Mouse (Mus musculus) midbrain, embryonic 12.5 days (tissue): ENCODE data around the gene Apom. TPM values are rescaled to one million over a fixed set of nuclear protein-coding genes. Genes with fewer than 3 reads are reported as not detected.

Experiments
- ATAC-seq: fragments of 200-750 bp; cut with Nextera tagmentation; 2 replicates; pipeline ENCODE4 v1.8.0; 2017; ENCODE audit warnings: low read depth, moderate TSS enrichment, moderate library complexity; ENCODE audit not compliant: low FRiP score
- H3K27ac ChIP-seq: fragments of 300-500 bp; sonication (generic); replicated peaks from 2 replicates; pipeline ENCODE4 v1.5.1; 2016; ENCODE audit warnings: mild to moderate bottlenecking
- H3K27me3 ChIP-seq: fragments of 300-500 bp; sonication (generic); 2 replicates; pipeline ENCODE4 v1.6.1; 2016; ENCODE audit warnings: mild to moderate bottlenecking
- H3K36me3 ChIP-seq: fragments of 300-500 bp; sonication (generic); 2 replicates; pipeline ENCODE4 v1.6.1; 2016
- H3K4me1 ChIP-seq: fragments of 300-500 bp; sonication (generic); 2 replicates; pipeline ENCODE4 v1.6.1; 2016
- H3K4me2 ChIP-seq: fragments of 300-500 bp; sonication (generic); replicated peaks from 2 replicates; pipeline ENCODE4 v1.6.1; 2016; ENCODE audit warnings: mild to moderate bottlenecking, moderate library complexity
- H3K4me3 ChIP-seq: fragments of 300-500 bp; sonication (generic); 2 replicates; pipeline ENCODE4 v1.5.1; 2016; ENCODE audit warnings: mild to moderate bottlenecking
- H3K9ac ChIP-seq: fragments of 300-500 bp; sonication (generic); replicated peaks from 2 replicates; pipeline ENCODE4 v1.6.1; 2016; ENCODE audit warnings: mild to moderate bottlenecking, moderate library complexity
- H3K9me3 ChIP-seq: fragments of 300-500 bp; sonication (generic); 2 replicates; pipeline ENCODE4 v1.6.1; 2016; ENCODE audit warnings: mild to moderate bottlenecking
- whole genome bisulfite sequencing: fragments of 180-500 bp; shearing (Covaris S2); methylation state at CpG from one replicate; pipeline ENCODE4 v1.1.7; 2016; 5-methylcytosine and 5-hydroxymethylcytosine counted together
- polyA plus RNA-seq: library from polyadenylated mRNA; unstranded; fragments of >200 nt; fragmentation: Nextera tagmentation; extraction: Ambion mirVana; gene quantifications from 2 replicates; pipeline ENCODE4 v1.2.1, GENCODE M21; 2016

Apom gene
- polyA plus RNA-seq, 1 experiment from 2014 or later: 0.65 TPM

- Histone ChIP-seq H3K4me3 (no peak overlapping the region), H3K27me3 (no peaks in the 10 kb centered on the region), H3K9me3 (no peaks in the 10 kb centered on the region), H3K4me2 (no peak overlapping the region), H3K9ac (no peak overlapping the region), H3K27ac (no peak overlapping the region), H3K4me1 (peaks cover 10% of the 10 kb centered on the region), H3K36me3 (peaks cover 56% of the 10 kb centered on the region)
- ATAC-seq: no peak
- 74% methylated on average over 6 of the region's 6 CpGs for WGBS
Observed at GRCm38 (mm10) chr17:35103221-35103690, 28.6 kb downstream of the Apom start.

GRCm38 (mm10) chr17:35102299-35102698 is 29.6 kb downstream of the Apom start:
- H3K4me3 ChIP-seq: no peak overlapping the region
- peaks cover 10% of the 10 kb centered on the region for H3K4me1 ChIP-seq
- 80% methylated on average over 8 of the region's 8 CpGs for WGBS
- peaks cover 66% of the 10 kb centered on the region for H3K36me3 ChIP-seq
- no peak overlapping the region for H3K9ac ChIP-seq
- no peak for ATAC-seq
- no peak overlapping the region for H3K4me2 ChIP-seq
- no peaks in the 10 kb centered on the region for H3K27me3 ChIP-seq
- no peaks in the 10 kb centered on the region for H3K9me3 ChIP-seq
- H3K27ac ChIP-seq: no peak overlapping the region

- Histone ChIP-seq H3K4me2 (no peak overlapping the region), H3K4me1 (peaks cover 8% of the 10 kb centered on the region), H3K4me3 (no peak overlapping the region), H3K9me3 (no peaks in the 10 kb centered on the region), H3K27ac (no peak overlapping the region), H3K27me3 (no peaks in the 10 kb centered on the region), H3K36me3 (peaks cover 77% of the 10 kb centered on the region), H3K9ac (no peak overlapping the region)
- WGBS: 92% methylated on average over 11 of the region's 11 CpGs
- no peak for ATAC-seq
Observed at GRCm38 (mm10) chr17:35101161-35101560, 30.7 kb downstream of the Apom start.

- H3K27me3 ChIP-seq: no peaks in the 10 kb centered on the region
- no peak overlapping the region for H3K27ac ChIP-seq
- ATAC-seq: no peak
- H3K4me1 ChIP-seq: no peaks in the 10 kb centered on the region
- H3K9ac ChIP-seq: no peak overlapping the region
- H3K4me3 ChIP-seq: no peak overlapping the region
- no peak overlapping the region for H3K4me2 ChIP-seq
- H3K9me3 ChIP-seq: no peaks in the 10 kb centered on the region
- WGBS: 83% methylated on average over 10 of the region's 10 CpGs
- peaks cover 84% of the 10 kb centered on the region for H3K36me3 ChIP-seq
Observed at GRCm38 (mm10) chr17:35100196-35100765, 31.6 kb downstream of the Apom start.

GRCm38 (mm10) chr17:35097164-35097655 is 34.6 kb downstream of the Apom start:
- ATAC-seq: no peak
- H3K9ac ChIP-seq: no peak overlapping the region
- WGBS: 71% methylated on average over 12 of the region's 12 CpGs
- no peak overlapping the region for H3K4me2 ChIP-seq
- H3K4me3 ChIP-seq: no peak overlapping the region
- no peaks in the 10 kb centered on the region for H3K9me3 ChIP-seq
- H3K36me3 ChIP-seq: peaks cover 89% of the 10 kb centered on the region
- no peaks in the 10 kb centered on the region for H3K27me3 ChIP-seq
- no peaks in the 10 kb centered on the region for H3K4me1 ChIP-seq
- H3K27ac ChIP-seq: no peak overlapping the region

GRCm38 (mm10) chr17:35096597-35096996 is 35.3 kb downstream of the Apom start:
- 87% methylated on average over 12 of the region's 12 CpGs for WGBS
- Histone ChIP-seq H3K4me3 (no peak overlapping the region), H3K4me1 (no peaks in the 10 kb centered on the region), H3K9me3 (no peaks in the 10 kb centered on the region), H3K27me3 (no peaks in the 10 kb centered on the region), H3K27ac (no peak overlapping the region), H3K4me2 (no peak overlapping the region), H3K36me3 (peaks cover 89% of the 10 kb centered on the region), H3K9ac (0 out of 2 replicates have a peak overlapping the region, but pooled peaks have one; percentile 34)
- no peak for ATAC-seq

GRCm38 (mm10) chr17:35094475-35095365 is 37.1 kb downstream of the Apom start:
- no peak overlapping the region for H3K9ac ChIP-seq

GRCm38 (mm10) chr17:35092403-35093198 is 39.2 kb downstream of the Apom start:
- Histone ChIP-seq H3K27me3 (no peaks in the 10 kb centered on the region), H3K9me3 (no peaks in the 10 kb centered on the region), H3K9ac (no peak overlapping the region), H3K36me3 (peaks cover 54% of the 10 kb centered on the region), H3K27ac (no peak overlapping the region), H3K4me2 (no peak overlapping the region), H3K4me1 (peaks cover 13% of the 10 kb centered on the region), H3K4me3 (no peak overlapping the region)
- ATAC-seq: no peak
- 91% methylated on average over 14 of the region's 14 CpGs for WGBS

More at GRCm38 (mm10) chr17:35094475-35095365, 37.1 kb downstream of the Apom start:
- no peaks in the 10 kb centered on the region for H3K9me3 ChIP-seq
- WGBS: 91% methylated on average over 15 of the region's 15 CpGs
- peaks cover 12% of the 10 kb centered on the region for H3K4me1 ChIP-seq
- no peaks in the 10 kb centered on the region for H3K27me3 ChIP-seq
- no peak for ATAC-seq
- no peak overlapping the region for H3K4me3 ChIP-seq
- no peak overlapping the region for H3K4me2 ChIP-seq
- peaks cover 75% of the 10 kb centered on the region for H3K36me3 ChIP-seq
- H3K27ac ChIP-seq: no peak overlapping the region

GRCm38 (mm10) chr17:35090166-35090932 is 41.5 kb downstream of the Apom start:
- peak overlapping the region; percentile 59 for H3K4me2 ChIP-seq
- peak overlapping the region; percentile 68 for H3K4me3 ChIP-seq
- H3K9me3 ChIP-seq: no peaks in the 10 kb centered on the region
- H3K27ac ChIP-seq: no peak overlapping the region
- ATAC-seq: no peak
- 74% methylated on average over 8 of the region's 8 CpGs for WGBS
- H3K36me3 ChIP-seq: peaks cover 33% of the 10 kb centered on the region
- no peaks in the 10 kb centered on the region for H3K27me3 ChIP-seq
- peaks cover 13% of the 10 kb centered on the region for H3K4me1 ChIP-seq
- peak overlapping the region; percentile 82 for H3K9ac ChIP-seq

- Histone ChIP-seq H3K27me3 (no peaks in the 10 kb centered on the region), H3K36me3 (peaks cover 23% of the 10 kb centered on the region), H3K9me3 (no peaks in the 10 kb centered on the region), H3K27ac (peak within 1 kb of the TSS; percentile 97), H3K4me1 (peaks cover 13% of the 10 kb centered on the region), H3K4me2 (peak within 1 kb of the TSS; percentile 59), H3K9ac (peak within 1 kb of the TSS; percentile 82), H3K4me3 (peak within 1 kb of the TSS; percentile 68)
- 4% methylated on average over 66 of the region's 67 CpGs for WGBS
- peak; percentile 98 for ATAC-seq
Observed at GRCm38 (mm10) chr17:35088825-35089644, 42.8 kb downstream of the Apom start, which contains the start of gene Abhd16a. Abhd16a (plus strand) TSS chr17:35089263.
